Mouse (Mus musculus) T-helper 17 cell (primary cell): ENCODE measurements around the gene Renbp.

ENCODE experiments used
- in situ Hi-C, 2 experiments: fragments of 300-600 bp; cut with MboI, MseI; formaldehyde crosslinking; loops; 1 replicate in 1 of 2; 2 replicates in 1 of 2; pipeline ENCODE4 v1.15.1; 2025; ENCODE audit warnings: high pct_unique_total_duplicates in 2 of 2

Gene Renbp

DNA sequence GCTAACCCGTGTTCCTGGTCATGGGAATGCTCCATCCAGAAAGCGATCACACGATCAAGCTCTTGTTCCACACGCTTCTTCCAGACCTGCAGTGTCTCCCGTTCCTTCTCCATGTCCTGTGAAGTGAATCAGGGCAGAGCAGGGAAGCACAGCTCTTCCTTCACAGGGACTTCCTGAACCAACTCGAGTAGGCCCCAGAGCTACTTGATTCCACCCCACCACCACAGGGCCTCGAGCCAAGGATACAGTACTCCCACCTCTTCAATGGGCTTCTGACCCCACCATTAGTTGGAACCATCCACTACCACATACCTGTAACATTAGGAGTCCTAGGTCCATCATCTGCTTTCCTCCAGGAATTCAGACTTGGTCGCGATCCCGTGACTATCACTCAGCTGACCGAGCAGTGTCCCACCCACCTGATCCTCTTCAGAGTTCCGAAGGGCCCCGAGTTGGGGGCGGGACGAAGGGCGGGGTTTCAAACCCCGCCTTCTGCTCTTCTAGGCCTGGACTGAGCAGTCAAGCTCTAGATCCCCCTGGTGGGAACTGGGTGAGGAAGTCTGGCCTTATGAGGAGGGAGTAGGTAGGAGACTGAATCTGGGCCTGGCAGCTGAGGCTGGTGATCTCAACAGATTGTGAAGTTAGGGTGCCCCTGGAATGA lies at the start of gene Renbp:
Renbp (minus strand) TSS at position 449 of the 661 bp plus-strand sequence.
- in situ Hi-C loops = no loop called here

DNA sequence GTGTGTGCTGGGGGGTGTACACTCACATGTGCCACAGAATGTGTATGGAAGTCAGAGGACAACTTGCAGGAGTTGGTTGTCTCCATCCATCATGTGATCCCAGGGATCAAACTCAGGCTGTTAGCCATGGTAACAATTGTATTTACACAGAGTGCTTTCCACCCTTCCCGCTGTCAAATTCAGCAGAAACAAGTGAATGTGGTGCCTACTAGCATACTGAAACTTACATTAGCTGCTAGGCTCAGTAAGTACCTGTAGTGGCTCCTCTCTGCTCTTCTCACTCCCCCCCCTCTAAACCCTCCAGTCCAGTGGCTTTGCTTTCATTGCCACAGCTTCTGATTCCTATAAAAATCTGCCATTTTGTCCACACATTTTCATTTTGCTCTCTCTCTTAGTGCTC lies 47.1 kb upstream of the Renbp start:
- in situ Hi-C loops = loop anchor here in 1 of 2 experiments (5.0 kb wide), 1 partner anchor 35 kb away; no protein-coding TSS in a partner anchor

DNA sequence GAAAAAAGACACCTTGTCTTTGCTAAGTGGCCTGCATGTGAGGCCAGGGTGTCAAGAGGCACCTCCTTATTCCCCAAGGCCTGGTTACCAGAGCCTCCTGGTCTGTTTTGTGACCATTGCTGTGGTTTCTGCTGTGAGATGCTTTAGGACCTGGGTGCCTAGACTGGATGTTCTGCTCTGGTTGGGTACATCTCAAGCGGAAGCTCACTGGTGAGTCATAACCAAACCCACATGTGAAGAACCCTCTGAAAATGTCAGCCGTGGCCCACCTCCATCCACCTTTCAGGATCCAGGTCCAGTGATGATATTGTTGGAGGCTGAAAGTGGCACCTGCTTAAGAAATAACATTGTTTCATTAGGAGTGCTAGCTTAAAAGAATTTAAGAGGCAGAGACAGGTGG lies 45.6 kb upstream of the Renbp start:
- in situ Hi-C loops = loop anchor here in 1 of 2 experiments (5.0 kb wide), 1 partner anchor 36 kb away; no protein-coding TSS in a partner anchor

- in situ Hi-C loops = no loop called here
Measured at GRCm38 (mm10) chrX:73972774-73973173, 42.1 kb upstream of the Renbp start.

- in situ Hi-C loops = no loop called here
Measured at GRCm38 (mm10) chrX:73970781-73971180, 40.1 kb upstream of the Renbp start.

GRCm38 (mm10) chrX:73969729-73970128 lies 39.1 kb upstream of the Renbp start:
- in situ Hi-C loops = no loop called here

DNA sequence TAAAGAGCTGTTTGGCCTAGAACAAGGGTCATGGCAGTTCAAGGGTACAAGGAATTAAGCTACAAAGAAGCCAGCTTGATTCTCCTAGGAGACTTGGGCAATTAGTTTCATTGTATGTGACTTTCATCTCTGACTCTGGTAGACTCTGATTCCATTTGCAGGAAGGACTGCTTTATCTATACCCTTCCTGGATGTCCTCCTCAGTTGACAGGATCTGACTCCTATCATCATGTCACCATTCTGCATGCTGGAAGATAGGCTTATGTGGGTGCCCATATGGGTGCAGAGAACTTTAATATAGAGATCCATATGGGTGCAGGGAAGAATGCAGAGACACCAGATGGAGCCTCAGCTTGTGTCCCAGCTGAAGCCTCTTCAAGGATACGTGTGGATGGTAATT lies 38.5 kb upstream of the Renbp start:
- in situ Hi-C loops = no loop called here

- in situ Hi-C loops = no loop called here
Measured at GRCm38 (mm10) chrX:73967177-73968075, 36.8 kb upstream of the Renbp start.

GRCm38 (mm10) chrX:73966248-73967176 lies 35.9 kb upstream of the Renbp start, which contains the start of gene Hcfc1:
TSS of gene Hcfc1 (minus strand) at chrX:73966357.
- in situ Hi-C loops = no loop called here

DNA sequence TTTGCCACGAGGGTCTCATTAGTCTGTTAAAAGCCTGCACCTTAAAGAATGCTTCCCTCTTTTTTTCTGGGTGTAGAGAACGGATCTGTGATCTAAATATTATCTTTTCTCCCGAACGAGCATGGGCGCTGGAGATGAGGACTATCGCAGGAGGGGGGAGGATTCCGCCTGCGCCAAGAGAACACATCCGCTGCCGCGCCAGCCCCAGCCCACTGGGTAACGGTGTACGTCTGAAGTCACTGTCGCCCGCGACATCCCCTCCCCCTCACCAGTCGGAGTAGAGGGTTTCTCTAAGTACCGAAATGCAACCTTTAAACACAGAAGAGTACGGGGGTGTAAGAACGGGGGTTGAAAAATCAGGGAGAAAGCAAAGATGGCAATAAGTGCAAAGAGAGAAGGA lies 34.7 kb upstream of the Renbp start:
- in situ Hi-C loops = no loop called here

GRCm38 (mm10) chrX:73964363-73964762 lies 33.7 kb upstream of the Renbp start:
- in situ Hi-C loops = no loop called here

DNA sequence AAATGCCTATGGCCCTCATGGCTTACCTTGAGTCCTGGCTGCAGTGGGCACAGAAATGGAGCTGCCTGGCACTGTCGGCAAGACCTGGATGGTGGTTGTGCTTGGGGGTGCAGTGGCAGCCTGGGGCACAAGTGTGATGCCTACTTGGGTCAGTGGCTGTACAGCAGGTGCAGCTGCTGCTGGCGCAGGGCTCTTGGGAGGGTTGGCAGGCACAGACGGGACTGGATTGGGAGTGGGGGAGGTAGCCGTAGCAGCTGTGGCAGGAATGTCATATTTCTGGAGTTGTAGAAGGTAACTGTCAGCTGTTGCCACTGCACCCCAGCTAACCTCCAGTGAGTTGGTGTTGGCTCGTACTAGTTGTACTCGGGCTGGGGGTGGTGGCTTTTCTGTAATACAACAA lies 24.3 kb upstream of the Renbp start:
- in situ Hi-C loops = loop anchor here in 1 of 2 experiments (10.0 kb wide), 1 partner anchor 160 kb away; no protein-coding TSS in a partner anchor

- in situ Hi-C loops = loop anchor here in 1 of 2 experiments (10.0 kb wide), 1 partner anchor 158 kb away; no protein-coding TSS in a partner anchor
Measured at GRCm38 (mm10) chrX:73952603-73953002, 22.0 kb upstream of the Renbp start.

- in situ Hi-C loops = loop anchor here in 1 of 2 experiments (5.0 kb wide), 1 partner anchor 152 kb away; no protein-coding TSS in a partner anchor
Measured at GRCm38 (mm10) chrX:73949341-73949740, 18.7 kb upstream of the Renbp start.

DNA sequence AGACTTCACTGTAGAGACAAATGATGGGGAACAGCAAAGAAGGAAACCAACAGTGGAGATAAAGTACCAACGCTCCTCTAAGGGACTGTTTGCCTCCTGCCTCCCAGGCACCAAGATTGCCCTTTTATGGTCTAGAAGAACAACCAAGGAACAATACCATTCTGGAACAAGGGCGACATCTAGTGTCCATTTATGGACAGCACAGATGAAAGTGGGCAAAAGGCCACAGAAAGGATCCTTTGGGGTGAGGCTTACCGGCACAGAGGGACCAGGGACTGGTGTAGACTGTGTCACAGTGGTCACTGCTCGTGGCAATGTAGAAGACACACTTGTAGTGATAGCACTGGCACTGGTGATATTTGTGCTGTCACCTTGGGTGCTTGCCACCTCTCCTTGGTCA lies 18.0 kb upstream of the Renbp start:
- in situ Hi-C loops = loop anchor here in 1 of 2 experiments (5.0 kb wide), 1 partner anchor 151 kb away; no protein-coding TSS in a partner anchor

GRCm38 (mm10) chrX:73946896-73947295 lies 16.2 kb upstream of the Renbp start:
- in situ Hi-C loops = loop anchor here in 1 of 2 experiments (5.0 kb wide), 1 partner anchor 150 kb away; no protein-coding TSS in a partner anchor

DNA sequence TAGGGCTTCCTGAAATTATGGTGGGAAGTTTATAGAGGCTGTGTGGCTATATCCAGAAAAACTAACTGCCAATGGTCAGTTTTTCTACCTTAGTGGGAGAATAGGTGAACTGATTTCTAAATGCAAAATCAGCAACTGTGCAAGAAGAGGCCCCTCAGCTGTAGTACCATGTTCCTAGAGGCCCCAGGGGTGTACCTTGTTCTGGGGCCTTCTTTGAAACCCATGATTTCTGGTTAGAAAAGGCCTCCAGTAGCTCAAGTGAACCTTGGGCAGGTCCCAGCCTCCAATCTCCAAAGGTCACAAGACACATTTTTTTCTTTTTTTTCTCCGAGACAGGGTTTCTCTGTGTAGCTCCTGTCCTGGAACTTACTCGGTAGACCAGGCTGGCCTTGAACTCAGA lies 11.6 kb upstream of the Renbp start:
- in situ Hi-C loops = no loop called here

- in situ Hi-C loops = no loop called here
Measured at GRCm38 (mm10) chrX:73941860-73942259, 11.2 kb upstream of the Renbp start.

- in situ Hi-C loops = no loop called here
Measured at GRCm38 (mm10) chrX:73931871-73932270, 1.2 kb upstream of the Renbp start.

DNA sequence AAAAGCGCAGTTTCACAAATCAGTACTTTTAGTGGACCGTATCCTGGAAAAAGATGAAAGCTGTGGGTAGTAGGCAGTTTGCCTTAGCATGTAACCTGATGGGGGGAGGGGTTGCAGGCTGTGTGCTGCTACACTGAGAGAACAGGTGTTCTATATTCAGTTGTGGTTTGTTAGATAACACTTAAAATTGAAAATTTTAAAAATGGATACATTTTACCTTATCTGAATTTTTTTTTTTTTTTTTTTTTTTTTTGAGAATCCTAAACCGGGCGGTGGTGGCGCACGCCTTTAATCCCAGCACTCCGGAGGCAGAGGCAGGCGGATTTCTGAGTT lies 8.1 kb downstream of the Renbp start:
- in situ Hi-C loops = loop anchor here in 1 of 2 experiments (10.0 kb wide), 1 partner anchor 1638 kb away; no protein-coding TSS in a partner anchor
